Mouse (Mus musculus) liver, embryonic 14.5 days (tissue): ENCODE measurements around the gene Cdca3.
A peak's percentile ranks its signal among the peaks of the same experiment; 100 is the strongest.

ENCODE experiments used
- CTCF ChIP-seq: IDR thresholded peaks from 2 replicates; pipeline ENCODE4 v1.5.1; 2016; ENCODE audit warnings: antibody characterized with exemption, low read depth, control low read depth
- EP300 ChIP-seq: IDR thresholded peaks from 2 replicates; pipeline ENCODE4 v1.6.1; 2016; ENCODE audit warnings: antibody characterized with exemption, low read depth

DNA sequence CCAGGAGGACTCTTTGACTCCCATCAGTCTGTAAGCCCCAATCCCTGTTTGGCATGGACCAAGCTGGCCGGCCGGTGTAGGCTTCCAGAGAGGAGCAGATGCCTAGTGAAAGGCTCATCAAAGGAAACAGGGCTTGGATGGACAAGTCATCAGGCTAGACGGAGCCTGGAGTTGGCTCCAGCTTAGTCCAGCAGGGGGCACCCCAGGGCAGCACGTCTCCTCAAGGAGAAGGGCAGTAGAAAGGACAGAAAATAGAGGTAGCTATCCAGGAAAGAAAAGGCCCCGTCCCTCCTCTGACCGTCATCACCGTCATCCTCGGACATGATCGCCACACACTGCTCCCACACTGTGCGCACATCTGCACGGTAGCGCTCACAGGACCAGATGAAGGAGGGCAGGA, 30.4 kb downstream of the Cdca3 start:
- peak; percentile 88 for TF ChIP-seq CTCF
- no peak for TF ChIP-seq EP300
